Mouse (Mus musculus) liver, embryonic 16.5 days (tissue): Measurements from ENCODE around the gene Ccnk. TPM values are rescaled to one million over a fixed set of nuclear protein-coding genes. Genes with fewer than 3 reads are reported as not detected.

Source experiments
- ATAC-seq: fragments of 200-750 bp; cut with Nextera tagmentation; 2 replicates; pipeline ENCODE4 v1.8.0; 2017; ENCODE audit warnings: low read depth, mild to moderate bottlenecking, moderate number of reproducible peaks, moderate library complexity
- H3K27ac ChIP-seq: fragments of 300-500 bp; sonication (generic); 2 replicates; pipeline ENCODE4 v1.5.1; 2014; ENCODE audit warnings: mild to moderate bottlenecking, low read length
- H3K27me3 ChIP-seq: fragments of 300-500 bp; sonication (generic); 2 replicates; pipeline ENCODE4 v1.6.1; 2014; ENCODE audit warnings: low read depth, low read length, mixed read lengths; ENCODE audit not compliant: control insufficient read depth, insufficient read depth
- H3K36me3 ChIP-seq: fragments of 300-500 bp; sonication (generic); 2 replicates; pipeline ENCODE4 v1.6.1; 2014; ENCODE audit warnings: mild to moderate bottlenecking; ENCODE audit not compliant: control insufficient read depth, insufficient read depth
- H3K4me1 ChIP-seq: fragments of 300-500 bp; sonication (generic); 2 replicates; pipeline ENCODE4 v1.6.1; 2014; ENCODE audit warnings: low read depth, low read length, mixed read lengths; ENCODE audit not compliant: control insufficient read depth
- H3K4me2 ChIP-seq: fragments of 300-500 bp; sonication (generic); 2 replicates; pipeline ENCODE4 v1.6.1; 2014; ENCODE audit warnings: low read depth, low read length, mixed read lengths
- H3K4me3 ChIP-seq: fragments of 300-500 bp; sonication (generic); 2 replicates; pipeline ENCODE4 v1.5.1; 2014; ENCODE audit warnings: low read depth, mild to moderate bottlenecking, low read length
- H3K9ac ChIP-seq: fragments of 300-500 bp; sonication (generic); 2 replicates; pipeline ENCODE4 v1.6.1; 2014; ENCODE audit warnings: low read depth, low read length
- H3K9me3 ChIP-seq: fragments of 300-500 bp; sonication (generic); replicated peaks from 2 replicates; pipeline ENCODE4 v1.6.1; 2016; ENCODE audit warnings: low read length; ENCODE audit not compliant: control insufficient read depth
- WGBS: fragments of 180-500 bp; shearing (Covaris S2); extraction: QIAGEN DNeasy Blood & Tissue Kit; methylation state at CpG from one replicate; pipeline ENCODE4 v1.1.7; 2014; ENCODE audit not compliant: insufficient replicate concordance; 5-methylcytosine and 5-hydroxymethylcytosine counted together
- polyA plus RNA-seq: library from polyadenylated mRNA; unstranded; fragments of >200 nt; fragmentation: Nextera tagmentation; extraction: Ambion mirVana; gene quantifications from 2 replicates; pipeline ENCODE4 v1.2.1, GENCODE M21; 2015

The Ccnk gene
- polyA plus RNA-seq, 1 experiment from 2014 or later: 1.4 TPM

DNA sequence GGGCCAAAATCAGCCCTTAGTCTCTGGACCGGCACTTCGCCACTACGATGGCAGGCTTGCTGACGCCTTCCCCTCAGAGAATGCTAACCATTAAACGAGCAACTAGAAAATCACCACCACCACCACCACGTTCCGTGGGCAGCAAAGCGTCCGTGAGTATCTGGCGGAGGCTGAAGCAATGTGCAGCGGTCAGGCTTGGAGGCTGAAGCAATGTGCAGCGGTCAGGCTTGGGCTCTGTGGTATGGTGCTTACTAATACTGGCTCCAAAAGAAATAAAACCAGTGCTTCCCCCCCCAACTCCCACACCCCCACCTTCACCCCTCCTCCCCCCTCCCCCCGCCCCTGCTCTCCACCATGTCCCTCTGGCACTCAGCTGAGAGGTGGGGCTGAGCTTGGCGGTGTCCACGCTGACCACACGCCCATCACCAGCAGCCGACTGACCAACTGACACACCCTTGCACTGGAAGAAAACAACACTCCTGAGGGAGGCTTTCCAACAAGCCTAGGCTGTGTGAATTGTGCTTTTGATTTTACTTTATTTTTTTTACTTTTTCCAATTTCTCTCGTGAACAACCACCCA is 56.7 kb downstream of the Ccnk start:
- Histone ChIP-seq H3K27me3 (no peaks in the 10 kb centered on the region), H3K4me1 (peaks cover 4% of the 10 kb centered on the region), H3K4me2 (no peak overlapping the region), H3K27ac (no peak overlapping the region), H3K9me3 (no peaks in the 10 kb centered on the region), H3K9ac (no peak overlapping the region), H3K36me3 (no peaks in the 10 kb centered on the region), H3K4me3 (no peak overlapping the region)
- 71% methylated on average over 17 of the region's 18 CpGs for WGBS
- ATAC-seq: no peak

DNA sequence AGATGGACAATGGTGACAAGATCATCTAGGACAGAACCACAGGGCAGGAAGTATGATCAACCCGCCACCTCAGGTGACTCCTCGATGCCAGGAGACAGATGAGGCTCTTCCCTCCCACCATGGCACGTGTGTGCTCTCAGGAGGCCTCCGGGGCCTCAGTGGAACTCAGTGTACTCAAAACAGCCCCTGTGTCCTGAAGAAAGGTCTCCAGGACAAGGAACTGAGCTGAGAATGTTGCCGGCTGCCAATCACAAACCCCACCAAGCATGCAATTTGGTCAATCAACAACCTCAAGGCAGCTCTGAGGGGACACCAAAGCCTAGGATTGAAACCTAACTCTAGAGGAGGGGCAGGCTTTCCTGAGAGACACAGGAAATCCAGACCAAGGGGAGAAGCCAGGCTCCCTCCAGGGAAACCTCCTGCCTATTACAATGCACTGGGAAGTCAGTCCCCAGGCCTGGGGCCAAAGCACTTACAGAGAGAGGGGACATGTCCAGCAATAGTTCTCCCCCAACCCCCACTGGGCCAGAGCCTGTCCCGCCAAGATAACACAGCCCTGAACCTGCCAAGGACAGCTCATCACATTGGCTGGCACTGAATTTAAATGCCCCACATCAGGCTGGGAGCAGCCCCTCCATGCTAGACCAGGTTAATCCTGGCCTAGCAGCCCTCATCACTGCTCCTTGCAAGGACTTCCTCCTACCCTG is 58.1 kb downstream of the Ccnk start:
- Histone ChIP-seq H3K36me3 (no peaks in the 10 kb centered on the region), H3K4me2 (no peak overlapping the region), H3K4me3 (no peak overlapping the region), H3K27me3 (no peaks in the 10 kb centered on the region), H3K9ac (no peak overlapping the region), H3K27ac (no peak overlapping the region), H3K9me3 (no peaks in the 10 kb centered on the region), H3K4me1 (peaks cover 7% of the 10 kb centered on the region)
- WGBS: 46% methylated on average over 6 of the region's 6 CpGs
- no peak for ATAC-seq

DNA sequence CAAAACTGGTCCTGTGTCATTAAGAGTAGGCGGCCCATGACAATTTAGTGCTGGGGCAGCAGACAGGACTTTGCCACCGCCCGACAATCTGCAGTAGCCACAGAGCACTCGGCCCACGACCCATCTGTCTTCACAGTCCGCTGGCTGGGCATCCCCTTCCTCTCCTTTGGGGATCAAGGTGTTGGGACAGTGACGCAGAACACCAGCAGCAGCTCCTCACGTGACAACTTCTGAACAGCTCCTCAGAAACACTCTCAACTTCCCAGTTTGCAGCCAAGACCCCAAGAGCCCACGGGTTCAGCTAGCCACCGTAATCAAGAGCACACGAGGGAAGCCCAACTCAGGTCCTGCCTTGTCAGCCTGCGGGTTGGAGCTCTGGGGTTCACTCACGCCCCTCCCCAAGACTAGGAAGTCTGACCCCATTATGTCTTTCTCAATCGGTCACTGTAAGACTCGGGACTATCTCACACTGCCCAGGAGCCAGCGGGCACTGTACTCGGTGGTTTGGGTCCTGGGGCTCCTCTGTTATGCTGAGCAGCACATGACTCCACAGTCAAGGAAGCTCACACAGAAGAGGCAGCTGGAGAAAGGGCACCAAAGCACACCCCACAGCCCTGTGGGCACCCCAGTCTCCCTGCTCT is 59.1 kb downstream of the Ccnk start:
- WGBS: 56% methylated on average over 17 of the region's 17 CpGs
- H3K9ac ChIP-seq: no peak overlapping the region
- ATAC-seq: no peak
- peaks cover 7% of the 10 kb centered on the region for H3K4me1 ChIP-seq
- H3K36me3 ChIP-seq: no peaks in the 10 kb centered on the region
- no peaks in the 10 kb centered on the region for H3K9me3 ChIP-seq
- no peak overlapping the region for H3K4me3 ChIP-seq
- no peak overlapping the region for H3K27ac ChIP-seq
- no peaks in the 10 kb centered on the region for H3K27me3 ChIP-seq
- H3K4me2 ChIP-seq: no peak overlapping the region

DNA sequence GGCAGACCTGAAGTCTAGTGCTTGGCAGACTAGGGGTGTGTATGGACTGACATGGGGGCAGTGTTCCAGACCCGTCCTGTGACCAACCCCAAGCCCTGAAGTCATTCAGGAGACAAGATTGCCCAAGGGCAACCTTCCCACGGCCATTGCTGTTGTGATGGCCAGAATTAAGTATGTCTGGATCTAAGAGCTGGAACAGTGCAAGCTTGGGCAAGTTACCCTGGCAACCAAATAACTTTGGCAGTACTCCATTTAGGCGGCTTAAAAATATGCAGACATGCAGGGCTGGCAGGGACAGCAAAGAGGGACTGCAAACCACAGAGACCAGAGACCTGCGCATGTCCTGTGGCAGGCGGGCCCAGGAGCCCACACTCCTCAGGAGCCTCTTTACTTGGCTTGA is 60.1 kb downstream of the Ccnk start:
- no peak overlapping the region for H3K27ac ChIP-seq
- H3K9me3 ChIP-seq: no peaks in the 10 kb centered on the region
- H3K36me3 ChIP-seq: no peaks in the 10 kb centered on the region
- H3K4me2 ChIP-seq: no peak overlapping the region
- ATAC-seq: no peak
- WGBS: 48% methylated on average over 5 of the region's 5 CpGs
- no peak overlapping the region for H3K9ac ChIP-seq
- H3K4me1 ChIP-seq: peaks cover 9% of the 10 kb centered on the region
- no peak overlapping the region for H3K4me3 ChIP-seq
- H3K27me3 ChIP-seq: no peaks in the 10 kb centered on the region

DNA sequence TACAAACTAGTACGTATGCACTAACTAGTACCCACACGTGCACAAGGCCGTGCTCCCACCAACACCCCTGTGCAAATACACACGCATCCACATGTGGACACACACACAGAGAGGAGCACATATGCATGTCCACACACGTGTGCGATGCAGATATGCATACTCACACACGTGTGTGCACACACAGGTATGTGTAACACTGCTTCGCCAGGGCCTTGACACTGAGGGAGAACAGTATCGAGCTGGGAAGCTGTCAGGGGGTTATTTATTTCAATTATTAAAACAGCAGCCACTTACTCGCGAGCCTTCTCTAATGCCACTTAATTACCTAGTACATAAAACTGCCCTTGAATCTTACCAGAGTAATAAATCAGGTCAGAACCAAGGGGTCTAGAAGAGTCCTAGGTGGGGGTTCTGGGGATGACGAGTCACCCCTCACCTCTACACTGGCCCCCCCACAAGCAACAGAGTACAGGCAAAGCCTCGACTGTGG is 61.1 kb downstream of the Ccnk start:
- 70% methylated on average over 13 of the region's 13 CpGs for WGBS
- H3K4me1 ChIP-seq: peaks cover 16% of the 10 kb centered on the region
- H3K9ac ChIP-seq: no peak overlapping the region
- no peak overlapping the region for H3K4me3 ChIP-seq
- no peak overlapping the region for H3K4me2 ChIP-seq
- H3K36me3 ChIP-seq: no peaks in the 10 kb centered on the region
- H3K9me3 ChIP-seq: no peaks in the 10 kb centered on the region
- H3K27ac ChIP-seq: no peak overlapping the region
- no peak for ATAC-seq
- no peaks in the 10 kb centered on the region for H3K27me3 ChIP-seq

DNA sequence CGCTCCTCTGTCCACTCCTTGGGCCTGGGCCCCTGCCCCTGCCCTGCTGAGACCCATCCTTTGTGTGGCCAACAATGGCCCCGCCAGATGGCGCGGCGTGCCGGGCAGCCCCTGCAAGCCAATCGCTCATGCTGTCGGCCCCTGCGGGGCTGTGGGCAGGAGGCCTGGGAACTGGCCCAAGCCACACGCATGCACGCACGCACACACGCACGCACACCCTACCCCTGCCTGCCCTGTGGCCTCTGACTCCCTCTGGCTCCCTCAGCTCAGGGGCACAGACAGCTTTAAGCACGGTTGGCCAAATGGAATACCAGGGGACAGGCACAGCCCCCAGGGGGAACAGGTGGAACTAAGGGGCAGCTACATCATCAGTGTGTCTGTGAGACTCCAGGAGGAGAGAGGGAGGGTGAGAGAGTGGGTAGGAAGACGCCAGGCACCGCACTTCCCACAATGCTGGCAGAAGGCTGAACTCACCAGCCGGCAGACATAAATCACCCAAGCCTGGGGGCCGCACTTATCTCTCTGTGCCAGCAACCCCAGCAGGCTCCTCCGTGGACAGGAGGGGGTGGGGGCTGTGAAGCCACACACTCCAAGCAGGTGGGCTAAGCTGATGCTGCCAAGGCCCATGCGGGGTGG is 61.7 kb downstream of the Ccnk start:
- WGBS: 23% methylated on average over 21 of the region's 21 CpGs
- no peaks in the 10 kb centered on the region for H3K27me3 ChIP-seq
- H3K9me3 ChIP-seq: no peaks in the 10 kb centered on the region
- H3K4me1 ChIP-seq: peaks cover 18% of the 10 kb centered on the region
- no peak overlapping the region for H3K4me3 ChIP-seq
- no peak overlapping the region for H3K4me2 ChIP-seq
- no peak for ATAC-seq
- no peaks in the 10 kb centered on the region for H3K36me3 ChIP-seq
- H3K9ac ChIP-seq: no peak overlapping the region
- no peak overlapping the region for H3K27ac ChIP-seq

GRCm38 (mm10) chr12:108241626-108242025 is 62.2 kb downstream of the Ccnk start:
- Histone ChIP-seq H3K36me3 (no peaks in the 10 kb centered on the region), H3K9me3 (no peaks in the 10 kb centered on the region), H3K4me2 (no peak overlapping the region), H3K4me1 (peaks cover 18% of the 10 kb centered on the region), H3K27ac (no peak overlapping the region), H3K9ac (no peak overlapping the region), H3K27me3 (no peaks in the 10 kb centered on the region), H3K4me3 (no peak overlapping the region)
- no peak; the same call in 1 of the 2 replicates for ATAC-seq
- 28% methylated on average over 6 of the region's 6 CpGs for WGBS

DNA sequence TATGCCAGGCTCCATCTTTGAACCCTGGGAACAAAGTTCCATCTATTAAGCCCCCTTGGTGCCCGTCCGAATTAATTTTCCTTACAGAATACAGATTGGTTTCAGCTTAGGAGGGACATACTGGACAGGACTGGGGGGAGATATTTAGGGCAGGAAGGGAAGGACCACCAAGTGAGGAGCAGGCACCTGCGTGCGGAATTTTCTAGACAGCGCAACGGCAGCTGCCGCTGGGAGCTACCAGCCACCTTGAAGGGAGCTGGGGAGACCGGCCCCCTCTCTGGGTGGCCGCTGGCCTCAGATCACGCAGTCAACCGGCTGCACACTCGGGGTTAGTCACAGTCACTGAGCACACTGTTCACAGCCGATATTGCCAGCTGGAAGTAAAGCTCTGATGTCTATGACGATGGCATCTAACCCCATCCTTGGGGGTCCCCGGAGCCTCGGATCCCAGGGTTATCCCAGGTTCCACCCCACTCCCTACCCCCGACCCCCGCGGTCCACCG is 62.9 kb downstream of the Ccnk start:
- H3K27me3 ChIP-seq: no peaks in the 10 kb centered on the region
- no peaks in the 10 kb centered on the region for H3K36me3 ChIP-seq
- H3K9ac ChIP-seq: no peak overlapping the region
- no peaks in the 10 kb centered on the region for H3K9me3 ChIP-seq
- ATAC-seq: no peak
- H3K4me2 ChIP-seq: no peak overlapping the region
- H3K4me3 ChIP-seq: no peak overlapping the region
- 79% methylated on average over 20 of the region's 20 CpGs for WGBS
- H3K27ac ChIP-seq: no peak overlapping the region
- peaks cover 18% of the 10 kb centered on the region for H3K4me1 ChIP-seq
